Mouse (Mus musculus) gastrocnemius, adult 2 months (tissue): ENCODE measurements at regions not wholly inside any gene's neighbourhood (a gene's known extent, or its start where the extent isn't known, plus 50 kb on each side); places are given as distances from the start of the nearest gene placed in this dataset.

Experiments used
- DNase-seq: peaks from one replicate; pipeline ENCODE4 v3.0.0; 2022
- H3K27ac ChIP-seq: fragments of 200-600 bp; 2 replicates; pipeline ENCODE4 v1.8.1; 2022; ENCODE audit warnings: mild to moderate bottlenecking
- H3K4me3 ChIP-seq: fragments of 200-600 bp; 2 replicates; pipeline ENCODE4 v1.8.1; 2022; ENCODE audit warnings: mild to moderate bottlenecking, moderate library complexity
- CTCF ChIP-seq: fragments of 200-600 bp; IDR thresholded peaks from 2 replicates; pipeline ENCODE4 v1.8.1; 2022; ENCODE audit warnings: antibody characterized with exemption, mild to moderate bottlenecking, moderate library complexity
- intact Hi-C: fragments of 180-260 bp; cut with DNase I; formaldehyde crosslinking; loops from one replicate; pipeline ENCODE4 v1.15.1; 2025

DNA sequence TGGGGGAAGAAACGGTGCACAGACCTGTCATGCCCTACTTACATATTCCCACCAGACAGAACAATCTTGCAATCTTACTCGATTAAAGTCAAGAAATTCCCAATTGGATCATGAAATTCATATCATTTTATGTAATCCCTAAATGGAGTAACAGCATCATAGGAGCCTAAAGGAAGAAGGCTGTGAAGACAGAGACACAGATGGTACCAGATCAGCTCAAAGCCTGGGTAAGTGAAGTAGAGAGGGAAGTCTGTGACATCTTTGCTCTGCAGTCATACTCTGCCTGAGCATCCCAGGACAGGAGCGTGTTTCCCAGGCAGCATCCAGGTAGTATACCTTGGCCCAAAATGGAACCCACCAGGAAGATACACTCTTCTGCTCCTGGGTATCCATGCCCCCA lies 108.6 kb downstream of the Diras2 start:
- H3K4me3 ChIP-seq = no peak overlapping the region
- no peak overlapping the region for H3K27ac ChIP-seq
- TF ChIP-seq CTCF = no peak
- intact Hi-C loops = no loop called here
- no peak for DNase-seq

GRCm38 (mm10) chr13:52428527-52428926 lies 102.6 kb downstream of the Diras2 start:
- DNase-seq = no peak
- H3K27ac ChIP-seq = no peak overlapping the region
- no peak overlapping the region for H3K4me3 ChIP-seq
- intact Hi-C loops = no loop called here
- no peak for TF ChIP-seq CTCF

DNA sequence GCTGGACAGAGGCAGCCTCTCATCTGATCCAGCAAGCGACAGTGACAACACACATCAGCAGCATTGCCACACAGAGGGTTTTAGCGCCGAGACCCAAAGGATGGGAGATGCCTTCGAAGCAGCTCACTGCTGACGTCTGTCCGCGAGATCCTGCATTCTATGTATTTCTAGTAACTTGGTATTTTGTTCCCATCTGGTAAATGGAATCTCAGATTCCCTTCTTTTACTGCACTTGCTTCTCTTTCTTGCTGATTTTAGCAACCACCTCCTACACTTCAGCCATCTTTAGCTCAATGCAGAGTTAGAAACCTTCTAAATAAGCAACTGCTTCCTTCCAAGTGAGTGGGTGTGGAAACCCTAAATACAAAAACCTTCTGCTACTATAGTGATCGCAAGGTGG lies 94.3 kb downstream of the Diras2 start:
- Histone ChIP-seq H3K4me3 (no peak overlapping the region), H3K27ac (no peak overlapping the region)
- no peak for TF ChIP-seq CTCF
- intact Hi-C loops = no loop called here
- no peak for DNase-seq

- Histone ChIP-seq H3K27ac (no peak overlapping the region), H3K4me3 (no peak overlapping the region)
- no peak for DNase-seq
- intact Hi-C loops = no loop called here
- no peak for TF ChIP-seq CTCF
These were observed 85.6 kb downstream of the Diras2 start for GRCm38 (mm10) chr13:52445513-52445912.

- DNase-seq = no peak
- no peak overlapping the region for H3K4me3 ChIP-seq
- H3K27ac ChIP-seq = no peak overlapping the region
- intact Hi-C loops = no loop called here
- no peak for TF ChIP-seq CTCF
These were observed 82.2 kb downstream of the Diras2 start for GRCm38 (mm10) chr13:52448902-52449301.

- TF ChIP-seq CTCF = no peak
- Histone ChIP-seq H3K4me3 (no peak overlapping the region), H3K27ac (no peak overlapping the region)
- intact Hi-C loops = no loop called here
- DNase-seq = no peak
These were observed 79.6 kb downstream of the Diras2 start for GRCm38 (mm10) chr13:52451486-52451885.

- no peak for TF ChIP-seq CTCF
- Histone ChIP-seq H3K27ac (no peak overlapping the region), H3K4me3 (no peak overlapping the region)
- DNase-seq = no peak
- intact Hi-C loops = no loop called here
These were observed 78.8 kb downstream of the Diras2 start for GRCm38 (mm10) chr13:52452291-52452690.
